Mouse (Mus musculus) embryonic stem cell, embryonic (primary cell): ENCODE results near the gene Adamts7.

Source experiments
- CTCF ChIA-PET, 4 experiments: fragments of 300-600 bp in 2 of 4; fragments of 350-600 bp in 2 of 4; sonication (Branson Sonifier 250); formaldehyde crosslinking; loops; one replicate each; lab custom pipeline; 2022; ENCODE audit warnings: inconsistent platforms in 2 of 4; lab: Charles Lee
- POLR2A ChIA-PET, 4 experiments: fragments of 300-600 bp in 2 of 4; fragments of 350-600 bp in 2 of 4; sonication (Branson Sonifier 250); formaldehyde crosslinking; loops; one replicate each; lab custom pipeline; 2022; ENCODE audit warnings: antibody characterized with exemption in 4 of 4, inconsistent platforms in 1 of 4; lab: Charles Lee

The Adamts7 gene

GRCm38 (mm10) chr9:90201541-90201940 is 38.7 kb downstream of the Adamts7 start:
- ChIA-PET CTCF (no interaction called here), POLR2A (no interaction called here)

- ChIA-PET POLR2A (interaction anchor here in 1 of 4 experiments (0.5 kb wide), 1 partner anchor 97 kb away, joined by 5 read pairs; no protein-coding TSS in a partner anchor), CTCF (interaction anchor here in 1 of 4 experiments (1.0 to 1.6 kb wide), 2 partner anchors 14 to 244 kb away, joined by 3 to 4 read pairs; no protein-coding TSS in a partner anchor)
These were observed 40.4 kb downstream of the Adamts7 start for GRCm38 (mm10) chr9:90203233-90203632.

GRCm38 (mm10) chr9:90204396-90204915 is 41.6 kb downstream of the Adamts7 start:
- POLR2A ChIA-PET = interaction anchor here in 1 of 4 experiments (1.4 to 2.1 kb wide), 3 partner anchors 11 to 68 kb away, joined by 3 to 5 read pairs (median 4); partner anchors contain the start of gene Tbc1d2b

GRCm38 (mm10) chr9:90206500-90206899 is 43.6 kb downstream of the Adamts7 start:
- ChIA-PET POLR2A (interaction anchor here in 2 of 4 experiments (0.9 to 2.1 kb wide), 4 partner anchors 35 to 92 kb away, joined by 3 to 5 read pairs (median 3); partner anchors contain the start of genes Morf4l1 (in 1 of the 2) and Tbc1d2b (in 1 of the 2)), CTCF (interaction anchor here (0.6 to 4.0 kb wide), 63 partner anchors 8 to 1155 kb away, joined by 3 to 43 read pairs (median 4); partner anchors contain the start of genes Tbc1d2b (in 2 of the 4), Tmed3 (in 1 of the 4) and Zic4 (in 1 of the 4))

More at GRCm38 (mm10) chr9:90204396-90204915, 41.6 kb downstream of the Adamts7 start:
- CTCF ChIA-PET = interaction anchor here in 2 of 4 experiments (1.0 to 4.0 kb wide), 7 partner anchors 12 to 243 kb away, joined by 3 to 43 read pairs (median 7); no protein-coding TSS in a partner anchor

GRCm38 (mm10) chr9:90207808-90208207 is 44.9 kb downstream of the Adamts7 start:
- ChIA-PET CTCF (interaction anchor here in 2 of 4 experiments (2.0 to 4.0 kb wide), 3 partner anchors 9 to 240 kb away, joined by 12 to 43 read pairs (median 19); no protein-coding TSS in a partner anchor), POLR2A (no interaction called here)

GRCm38 (mm10) chr9:90208655-90209054 is 45.8 kb downstream of the Adamts7 start:
- POLR2A ChIA-PET = interaction anchor here in 1 of 4 experiments (0.6 kb wide), 1 partner anchor 95 kb away, joined by 3 read pairs; no protein-coding TSS in a partner anchor
- CTCF ChIA-PET = no interaction called here

GRCm38 (mm10) chr9:90213127-90213526 is 50.3 kb downstream of the Adamts7 start:
- ChIA-PET CTCF (no interaction called here), POLR2A (interaction anchor here in 1 of 4 experiments (1.2 kb wide), 1 partner anchor 25 kb away, joined by 3 read pairs; no protein-coding TSS in a partner anchor)

GRCm38 (mm10) chr9:90216259-90217001 is 53.6 kb downstream of the Adamts7 start:
- ChIA-PET CTCF (interaction anchor here (0.5 to 4.4 kb wide), 9 partner anchors 10 to 231 kb away, joined by 3 to 43 read pairs (median 5); no protein-coding TSS in a partner anchor), POLR2A (interaction anchor here in 2 of 4 experiments (1.1 to 2.0 kb wide), 4 partner anchors 16 to 135 kb away, joined by 3 to 7 read pairs (median 4); no protein-coding TSS in a partner anchor)

GRCm38 (mm10) chr9:90217501-90217900 is 54.6 kb downstream of the Adamts7 start:
- POLR2A ChIA-PET = interaction anchor here in 1 of 4 experiments (0.7 to 2.0 kb wide), 4 partner anchors 9 to 104 kb away, joined by 3 to 7 read pairs (median 4); no protein-coding TSS in a partner anchor
- CTCF ChIA-PET = interaction anchor here in 3 of 4 experiments (0.5 to 4.4 kb wide), 5 partner anchors 11 to 341 kb away, joined by 3 to 43 read pairs (median 9); no protein-coding TSS in a partner anchor

GRCm38 (mm10) chr9:90222275-90222674 is 59.4 kb downstream of the Adamts7 start:
- ChIA-PET POLR2A (no interaction called here), CTCF (interaction anchor here in 1 of 4 experiments (1.5 kb wide), 1 partner anchor 16 kb away, joined by 3 read pairs; no protein-coding TSS in a partner anchor)

GRCm38 (mm10) chr9:90226081-90226741 is 63.3 kb downstream of the Adamts7 start:
- CTCF ChIA-PET = interaction anchor here in 2 of 4 experiments (0.6 to 2.0 kb wide), 3 partner anchors 16 to 21 kb away, joined by 3 to 9 read pairs (median 4); no protein-coding TSS in a partner anchor
- POLR2A ChIA-PET = interaction anchor here in 3 of 4 experiments (0.7 to 1.1 kb wide), 4 partner anchors 8 to 111 kb away, joined by 3 to 7 read pairs (median 4); partner anchors contain the start of gene Morf4l1 (in 1 of the 3)

GRCm38 (mm10) chr9:90226742-90227096 is 63.9 kb downstream of the Adamts7 start:
- POLR2A ChIA-PET = interaction anchor here in 3 of 4 experiments (0.7 to 1.1 kb wide), 8 partner anchors 8 to 1101 kb away, joined by 3 to 7 read pairs (median 4); partner anchors contain the start of gene Morf4l1 (in 1 of the 3)
- CTCF ChIA-PET = interaction anchor here in 3 of 4 experiments (0.5 to 2.0 kb wide), 8 partner anchors 15 to 615 kb away, joined by 3 to 9 read pairs (median 7); no protein-coding TSS in a partner anchor

- CTCF ChIA-PET = interaction anchor here in 3 of 4 experiments (0.5 to 2.0 kb wide), 7 partner anchors 15 to 614 kb away, joined by 5 to 9 read pairs (median 8); no protein-coding TSS in a partner anchor
These were observed 64.3 kb downstream of the Adamts7 start for GRCm38 (mm10) chr9:90227171-90227570.

GRCm38 (mm10) chr9:90232781-90233690 is 70.2 kb downstream of the Adamts7 start:
- CTCF ChIA-PET = interaction anchor here in 1 of 4 experiments (1.2 kb wide), 1 partner anchor 27 kb away, joined by 5 read pairs; no protein-coding TSS in a partner anchor
- POLR2A ChIA-PET = interaction anchor here in 1 of 4 experiments (1.0 kb wide), 1 partner anchor 118 kb away, joined by 4 read pairs; the partner anchor contains the start of gene Morf4l1

More at GRCm38 (mm10) chr9:90227171-90227570, 64.3 kb downstream of the Adamts7 start:
- POLR2A ChIA-PET = interaction anchor here in 3 of 4 experiments (0.7 to 1.1 kb wide), 7 partner anchors 7 to 1100 kb away, joined by 3 to 7 read pairs (median 4); partner anchors contain the start of gene Morf4l1 (in 1 of the 3)

GRCm38 (mm10) chr9:90233906-90234419 is 71.1 kb downstream of the Adamts7 start:
- POLR2A ChIA-PET = interaction anchor here in 3 of 4 experiments (0.6 to 1.7 kb wide), 8 partner anchors 7 to 119 kb away, joined by 3 to 6 read pairs (median 4); partner anchors contain the start of gene Morf4l1 (in 1 of the 3)
- CTCF ChIA-PET = interaction anchor here in 1 of 4 experiments (1.1 kb wide), 1 partner anchor 28 kb away, joined by 5 read pairs; no protein-coding TSS in a partner anchor
